Mouse (Mus musculus): ENCODE measurements around the gene Apobec4.
"Not testable (repeated sequence)": the region's sequence is repeated elsewhere in the genome, so short reads cannot be mapped to it uniquely, and the experiment has no call there.

The Apobec4 gene

GRCm38 (mm10) chr1:152766032-152766772 is 15.9 kb downstream of the Apobec4 start, which contains the start of the genes Rgl1 and Arpc5:
TSS of gene Rgl1 (minus strand) at chr1:152766351.
TSS of gene Arpc5 (plus strand) at chr1:152766542.
- in situ Hi-C loops (cut with MboI, MseI), result loop anchor here (5.0 kb wide), 1 partner anchor 131 kb away; no protein-coding TSS in a partner anchor

- in situ Hi-C loops (cut with MboI, MseI), result loop anchor here (5.0 kb wide), 1 partner anchor 130 kb away; no protein-coding TSS in a partner anchor
Measured at GRCm38 (mm10) chr1:152766804-152767748, 16.7 kb downstream of the Apobec4 start.

GRCm38 (mm10) chr1:152767749-152768488 is 17.6 kb downstream of the Apobec4 start:
- in situ Hi-C loops (cut with MboI, MseI), result loop anchor here (5.0 kb wide), 1 partner anchor 129 kb away; no protein-coding TSS in a partner anchor

- in situ Hi-C loops (cut with MboI, MseI), result no loop called here
Measured at GRCm38 (mm10) chr1:152771016-152771415, 20.7 kb downstream of the Apobec4 start.

- in situ Hi-C loops (cut with MboI, MseI), result not testable (repeated sequence)
Measured at GRCm38 (mm10) chr1:152774601-152775000, 24.2 kb downstream of the Apobec4 start.

- in situ Hi-C loops (cut with MboI, MseI), result loop anchor here (25.0 kb wide), 1 partner anchor 283 kb away; no protein-coding TSS in a partner anchor
Measured at GRCm38 (mm10) chr1:152779071-152779737, 28.9 kb downstream of the Apobec4 start.

GRCm38 (mm10) chr1:152784620-152785019 is 34.3 kb downstream of the Apobec4 start:
- in situ Hi-C loops (cut with MboI, MseI), result loop anchor here (25.0 kb wide), 1 partner anchor 278 kb away; no protein-coding TSS in a partner anchor

GRCm38 (mm10) chr1:152785446-152785845 is 35.1 kb downstream of the Apobec4 start:
- in situ Hi-C loops (cut with MboI, MseI), result loop anchor here (25.0 kb wide), 1 partner anchor 277 kb away; no protein-coding TSS in a partner anchor

GRCm38 (mm10) chr1:152786953-152787352 is 36.6 kb downstream of the Apobec4 start:
- in situ Hi-C loops (cut with MboI, MseI), result loop anchor here (25.0 kb wide), 1 partner anchor 275 kb away; no protein-coding TSS in a partner anchor

GRCm38 (mm10) chr1:152788121-152788660 is 37.8 kb downstream of the Apobec4 start:
- in situ Hi-C loops (cut with MboI, MseI), result loop anchor here (25.0 kb wide), 1 partner anchor 274 kb away; no protein-coding TSS in a partner anchor

- in situ Hi-C loops (cut with MboI, MseI), result loop anchor here (25.0 kb wide), 1 partner anchor 272 kb away; no protein-coding TSS in a partner anchor
Measured at GRCm38 (mm10) chr1:152790254-152790653, 39.9 kb downstream of the Apobec4 start.

GRCm38 (mm10) chr1:152790821-152791220 is 40.5 kb downstream of the Apobec4 start:
- in situ Hi-C loops (cut with MboI, MseI), result loop anchor here (25.0 kb wide), 1 partner anchor 271 kb away; no protein-coding TSS in a partner anchor

GRCm38 (mm10) chr1:152791269-152791668 is 40.9 kb downstream of the Apobec4 start:
- in situ Hi-C loops (cut with MboI, MseI), result loop anchor here (25.0 kb wide), 1 partner anchor 271 kb away; no protein-coding TSS in a partner anchor

GRCm38 (mm10) chr1:152792736-152793494 is 42.6 kb downstream of the Apobec4 start:
- in situ Hi-C loops (cut with MboI, MseI), result loop anchor here (25.0 kb wide), 1 partner anchor 269 kb away; no protein-coding TSS in a partner anchor

GRCm38 (mm10) chr1:152793495-152794130 is 43.3 kb downstream of the Apobec4 start:
- in situ Hi-C loops (cut with MboI, MseI), result loop anchor here (25.0 kb wide), 1 partner anchor 269 kb away; no protein-coding TSS in a partner anchor

GRCm38 (mm10) chr1:152795688-152796255 is 45.4 kb downstream of the Apobec4 start:
- in situ Hi-C loops (cut with MboI, MseI), result loop anchor here (25.0 kb wide), 1 partner anchor 267 kb away; no protein-coding TSS in a partner anchor

GRCm38 (mm10) chr1:152796683-152797263 is 46.4 kb downstream of the Apobec4 start:
- in situ Hi-C loops (cut with MboI, MseI), result loop anchor here (25.0 kb wide), 1 partner anchor 266 kb away; no protein-coding TSS in a partner anchor

Data from T-helper 2 cell (primary cell).